Mouse (Mus musculus) hindbrain, embryonic 11.5 days (tissue): ENCODE data around the gene Phf11d. TPM values are rescaled to one million over a fixed set of nuclear protein-coding genes. Genes with fewer than 3 reads are reported as not detected.
"Not testable (repeated sequence)": the region's sequence is repeated elsewhere in the genome, so short reads cannot be mapped to it uniquely, and the experiment has no call there.

Source experiments
- ATAC-seq: fragments of 200-750 bp; cut with Nextera tagmentation; 2 replicates; pipeline ENCODE4 v1.8.0; 2017; ENCODE audit warnings: mild to moderate bottlenecking, moderate TSS enrichment, moderate library complexity; ENCODE audit not compliant: low FRiP score
- DNase-seq: peaks from one replicate; pipeline ENCODE4 v3.0.0-alpha.2; 2015; ENCODE audit warnings: low spot score
- H3K27ac ChIP-seq: fragments of 300-500 bp; sonication (generic); 2 replicates; pipeline ENCODE4 v1.5.1; 2014; ENCODE audit warnings: mild to moderate bottlenecking, low read depth, low read length
- H3K27me3 ChIP-seq: fragments of 300-500 bp; sonication (generic); 2 replicates; pipeline ENCODE4 v1.6.1; 2014; ENCODE audit warnings: mild to moderate bottlenecking, low read length, moderate library complexity, mixed read lengths; ENCODE audit not compliant: control insufficient read depth, insufficient read depth
- H3K36me3 ChIP-seq: fragments of 300-500 bp; sonication (generic); 2 replicates; pipeline ENCODE4 v1.6.1; 2014; ENCODE audit warnings: mild to moderate bottlenecking, low read length, moderate library complexity, mixed read lengths; ENCODE audit not compliant: control insufficient read depth, insufficient read depth
- H3K4me1 ChIP-seq: fragments of 300-500 bp; sonication (generic); replicated peaks from 2 replicates; pipeline ENCODE4 v1.6.1; 2014; ENCODE audit warnings: low read length, mixed read lengths; ENCODE audit not compliant: control insufficient read depth, insufficient read depth
- H3K4me2 ChIP-seq: fragments of 300-500 bp; sonication (generic); replicated peaks from 2 replicates; pipeline ENCODE4 v1.6.1; 2014; ENCODE audit warnings: mild to moderate bottlenecking, low read depth, low read length
- H3K4me3 ChIP-seq: fragments of 300-500 bp; sonication (generic); 2 replicates; pipeline ENCODE4 v1.5.1; 2014; ENCODE audit warnings: low read depth, low read length
- H3K9ac ChIP-seq: fragments of 300-500 bp; sonication (generic); 2 replicates; pipeline ENCODE4 v1.6.1; 2014; ENCODE audit warnings: low read depth, low read length
- H3K9me3 ChIP-seq: fragments of 300-500 bp; sonication (generic); 2 replicates; pipeline ENCODE4 v1.6.1; 2016; ENCODE audit warnings: low read length; ENCODE audit not compliant: control insufficient read depth
- WGBS: fragments of 180-500 bp; shearing (Covaris S2); extraction: QIAGEN DNeasy Blood & Tissue Kit; methylation state at CpG from one replicate; pipeline ENCODE4 v1.1.7; 2014; 5-methylcytosine and 5-hydroxymethylcytosine counted together
- polyA plus RNA-seq: library from polyadenylated mRNA; unstranded; fragments of >200 nt; fragmentation: Nextera tagmentation; extraction: Ambion mirVana; gene quantifications from 2 replicates; pipeline ENCODE4 v1.2.1, GENCODE M21; 2014

Phf11d gene
- 0.15 and 0.32 TPM in 2 replicates for polyA plus RNA-seq

- ATAC-seq (no peak), DNase-seq (no peak)
- Histone ChIP-seq H3K4me1 (no peaks in the 10 kb centered on the region), H3K27me3 (no peaks in the 10 kb centered on the region), H3K9ac (no peak within 1 kb of the TSS), H3K27ac (no peak within 1 kb of the TSS), H3K4me3 (no peak within 1 kb of the TSS), H3K4me2 (no peak within 1 kb of the TSS), H3K9me3 (no peaks in the 10 kb centered on the region), H3K36me3 (no peaks in the 10 kb centered on the region)
- 87% methylated on average over 6 of the region's 6 CpGs for WGBS
Measured at GRCm38 (mm10) chr14:59365244-59365644, at the start of gene Phf11d. Gene Phf11d, minus strand, starts transcription at chr14:59365470.

- not testable (repeated sequence) for H3K4me1 ChIP-seq, H3K27me3 ChIP-seq, ATAC-seq, H3K9ac ChIP-seq, DNase-seq, H3K36me3 ChIP-seq, H3K4me2 ChIP-seq, H3K4me3 ChIP-seq, H3K27ac ChIP-seq, H3K9me3 ChIP-seq
- 85% methylated on average over 2 of the region's 2 CpGs for WGBS
Measured at GRCm38 (mm10) chr14:59414979-59415378, 49.7 kb upstream of the Phf11d start.

GRCm38 (mm10) chr14:59396999-59397398, 31.7 kb upstream of the Phf11d start:
- WGBS, result 78% methylated on average over 2 of the region's 2 CpGs
- ATAC-seq, result no peak
- no peak overlapping the region for H3K4me3 ChIP-seq
- H3K4me2 ChIP-seq, result no peak overlapping the region
- no peak overlapping the region for H3K9ac ChIP-seq
- H3K9me3 ChIP-seq, result no peaks in the 10 kb centered on the region
- H3K36me3 ChIP-seq, result no peaks in the 10 kb centered on the region
- H3K27me3 ChIP-seq, result no peaks in the 10 kb centered on the region
- H3K27ac ChIP-seq, result no peak overlapping the region
- H3K4me1 ChIP-seq, result no peaks in the 10 kb centered on the region
- DNase-seq, result no peak

- ATAC-seq, result no peak
- H3K4me1 ChIP-seq, result no peaks in the 10 kb centered on the region
- WGBS, result 94% methylated on average over 3 of the region's 3 CpGs
Measured at GRCm38 (mm10) chr14:59395281-59395680, 30.0 kb upstream of the Phf11d start, which contains the start of gene Phf11c. Gene Phf11c, minus strand, starts transcription at chr14:59395381.

GRCm38 (mm10) chr14:59390181-59390580, 24.9 kb upstream of the Phf11d start:
- not testable (repeated sequence) for H3K9ac ChIP-seq, H3K36me3 ChIP-seq, ATAC-seq, H3K27ac ChIP-seq, H3K4me3 ChIP-seq, H3K9me3 ChIP-seq, H3K4me1 ChIP-seq, H3K27me3 ChIP-seq, H3K4me2 ChIP-seq, DNase-seq
- 84% methylated on average over 4 of the region's 4 CpGs for WGBS

More at GRCm38 (mm10) chr14:59395281-59395680, 30.0 kb upstream of the Phf11d start, which contains the start of gene Phf11c:
- Histone ChIP-seq H3K36me3 (no peaks in the 10 kb centered on the region), H3K27ac (no peak within 1 kb of the TSS), H3K9ac (no peak within 1 kb of the TSS), H3K4me2 (no peak within 1 kb of the TSS), H3K9me3 (no peaks in the 10 kb centered on the region), H3K27me3 (no peaks in the 10 kb centered on the region), H3K4me3 (no peak within 1 kb of the TSS)
- no peak for DNase-seq

- Histone ChIP-seq H3K27me3 (no peaks in the 10 kb centered on the region), H3K9me3 (no peaks in the 10 kb centered on the region), H3K36me3 (no peaks in the 10 kb centered on the region), H3K4me3 (no peak overlapping the region), H3K4me2 (no peak overlapping the region), H3K9ac (no peak overlapping the region), H3K27ac (no peak overlapping the region), H3K4me1 (no peaks in the 10 kb centered on the region)
- 70% methylated on average over 1 of the region's 1 CpGs for WGBS
- DNase-seq, result no peak
- ATAC-seq, result no peak
Measured at GRCm38 (mm10) chr14:59389532-59389931, 24.3 kb upstream of the Phf11d start.

- Histone ChIP-seq H3K9me3 (no peaks in the 10 kb centered on the region), H3K36me3 (no peaks in the 10 kb centered on the region), H3K4me2 (no peak overlapping the region), H3K4me3 (no peak overlapping the region), H3K27me3 (no peaks in the 10 kb centered on the region; the same call in 1 of the 2 replicates), H3K4me1 (no peaks in the 10 kb centered on the region), H3K27ac (no peak overlapping the region), H3K9ac (no peak overlapping the region)
- 92% methylated on average over 25 of the region's 25 CpGs for WGBS
- DNase-seq (no peak), ATAC-seq (no peak)
Measured at GRCm38 (mm10) chr14:59370348-59371068, 5.2 kb upstream of the Phf11d start.

- no peaks in the 10 kb centered on the region for H3K4me1 ChIP-seq
- DNase-seq, result no peak
- ATAC-seq, result no peak
- H3K36me3 ChIP-seq, result no peaks in the 10 kb centered on the region
- H3K27ac ChIP-seq, result no peak overlapping the region
- 89% methylated on average over 8 of the region's 8 CpGs for WGBS
- no peaks in the 10 kb centered on the region for H3K9me3 ChIP-seq
- H3K9ac ChIP-seq, result no peak overlapping the region
- H3K4me3 ChIP-seq, result no peak overlapping the region
- H3K4me2 ChIP-seq, result no peak overlapping the region
- H3K27me3 ChIP-seq, result no peaks in the 10 kb centered on the region
Measured at GRCm38 (mm10) chr14:59366386-59367105, 1.3 kb upstream of the Phf11d start.
